Mouse (Mus musculus): Measurements from ENCODE around the gene Jagn1.

GRCm38 (mm10) chr6:113451839-113452238 is 9.5 kb downstream of the Jagn1 start:
- no peak for TF ChIP-seq CTCF (IDR thresholded peaks at IDR 0.05; ENCODE audit: insufficient read depth, low read length)
- TF ChIP-seq POLR2A (IDR thresholded peaks at IDR 0.05; ENCODE audit: borderline replicate concordance, extremely low read depth, low read depth, low read length) = no peak
